Mouse (Mus musculus) A20 (cell line): Measurements from ENCODE around the gene Gm21970.
A peak's percentile ranks its signal among the peaks of the same experiment; 100 is the strongest.

Experiments
- DNase-seq: peaks from one replicate; pipeline ENCODE4 v3.0.0-alpha.2; 2011; ENCODE audit warnings: low read depth, low spot score

Gm21970 gene

DNA sequence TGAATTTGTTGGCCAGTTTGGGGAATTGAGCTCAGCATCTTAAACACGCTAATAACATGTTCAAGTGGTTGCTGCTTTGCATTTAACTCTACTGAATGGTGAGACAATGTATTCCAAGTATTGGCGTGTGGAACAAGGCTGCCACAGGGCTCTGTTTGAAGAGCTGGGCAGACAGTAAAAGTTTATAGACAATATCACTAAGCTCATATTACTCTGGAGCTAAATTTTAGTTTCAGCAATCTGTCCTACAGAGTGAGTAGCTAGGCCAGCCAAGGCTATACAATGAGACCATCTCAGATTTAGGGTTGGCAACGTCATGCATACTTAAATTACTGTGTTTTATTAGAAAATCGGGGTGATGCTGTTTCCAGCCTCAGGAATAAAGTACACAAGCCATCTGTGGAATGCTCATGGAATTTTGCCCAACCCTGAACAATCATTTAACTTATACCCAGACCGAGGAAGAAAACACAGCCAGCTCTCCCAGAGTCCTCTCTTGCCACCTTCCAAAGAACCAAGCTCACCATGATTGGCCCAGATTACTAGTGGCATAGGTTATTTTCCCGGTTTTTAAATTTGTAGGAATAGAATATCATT is 10.1 kb downstream of the Gm21970 start:
- DNase-seq = no peak

DNA sequence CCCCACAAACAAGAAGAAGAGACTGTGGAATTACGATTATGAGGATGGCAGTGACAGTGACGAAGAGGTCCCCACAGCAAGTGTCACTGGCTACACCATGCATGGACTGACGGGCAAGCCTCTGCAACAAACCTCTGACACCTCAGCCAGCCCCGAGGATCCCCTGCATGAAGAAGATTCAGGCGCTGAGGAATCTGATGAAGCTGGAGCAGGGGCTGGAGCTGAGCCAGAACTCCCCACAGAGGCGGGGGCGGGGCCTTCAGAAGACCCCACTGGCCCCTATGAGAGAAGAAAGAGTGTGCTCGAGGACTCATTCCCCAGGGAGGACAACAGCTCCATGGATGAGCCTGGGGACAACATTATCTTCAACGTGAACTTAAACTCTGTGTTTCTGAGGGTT is 12.3 kb downstream of the Gm21970 start:
- no peak for DNase-seq

DNA sequence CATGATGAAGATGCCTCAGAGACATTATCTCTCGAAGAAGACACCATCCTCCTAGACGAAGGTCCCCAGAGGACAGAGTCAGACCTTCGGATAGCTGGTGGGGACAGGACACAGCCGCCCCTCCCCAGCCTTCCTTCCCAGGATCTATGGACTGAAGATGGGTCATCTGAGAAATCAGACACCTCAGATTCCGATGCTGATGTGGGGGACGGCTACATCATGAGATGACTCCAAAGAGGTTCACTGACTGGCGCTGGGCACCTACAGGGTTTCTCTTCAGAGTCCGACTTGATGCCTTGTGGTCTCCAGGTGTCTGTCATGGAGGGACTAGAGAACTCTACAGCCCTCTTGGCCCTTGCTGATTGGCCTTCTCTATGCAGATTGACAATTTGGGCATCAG is 12.7 kb downstream of the Gm21970 start:
- no peak for DNase-seq

DNA sequence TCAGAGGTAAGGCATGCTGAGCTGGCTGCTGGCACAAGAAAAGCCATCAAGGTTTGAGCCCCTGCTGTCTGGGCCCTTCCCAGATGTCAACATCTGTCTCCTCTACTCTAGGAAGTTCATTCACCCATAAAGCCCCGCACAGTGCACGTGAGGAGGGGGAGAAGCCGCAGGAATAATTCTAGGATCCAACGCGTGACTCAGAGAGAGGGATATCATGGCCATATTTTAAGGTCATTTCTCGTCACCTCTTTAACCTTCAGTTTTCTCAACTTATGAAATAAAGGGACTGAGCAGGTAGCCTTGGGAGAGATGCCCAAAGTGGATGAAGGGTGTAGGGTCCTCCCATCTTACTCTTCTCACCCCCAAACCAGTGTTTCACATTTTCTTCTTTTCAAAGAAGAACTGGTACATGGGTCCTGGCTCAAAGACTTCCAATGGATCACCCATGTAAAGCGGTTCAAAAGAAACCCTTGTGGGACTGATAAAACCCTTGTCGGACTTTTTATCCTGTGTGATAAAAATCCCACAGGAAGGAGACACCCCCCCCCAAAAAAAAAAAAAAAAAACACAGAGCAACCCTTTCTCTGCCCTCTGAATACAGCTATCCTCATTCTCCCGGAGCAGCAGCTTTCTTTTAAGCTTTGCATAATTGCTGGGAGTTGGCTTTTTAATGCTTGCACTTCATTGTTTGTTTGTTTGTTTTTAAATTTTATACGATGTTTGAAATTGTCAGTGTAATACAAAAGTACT is 13.5 kb downstream of the Gm21970 start:
- DNase-seq = no peak

DNA sequence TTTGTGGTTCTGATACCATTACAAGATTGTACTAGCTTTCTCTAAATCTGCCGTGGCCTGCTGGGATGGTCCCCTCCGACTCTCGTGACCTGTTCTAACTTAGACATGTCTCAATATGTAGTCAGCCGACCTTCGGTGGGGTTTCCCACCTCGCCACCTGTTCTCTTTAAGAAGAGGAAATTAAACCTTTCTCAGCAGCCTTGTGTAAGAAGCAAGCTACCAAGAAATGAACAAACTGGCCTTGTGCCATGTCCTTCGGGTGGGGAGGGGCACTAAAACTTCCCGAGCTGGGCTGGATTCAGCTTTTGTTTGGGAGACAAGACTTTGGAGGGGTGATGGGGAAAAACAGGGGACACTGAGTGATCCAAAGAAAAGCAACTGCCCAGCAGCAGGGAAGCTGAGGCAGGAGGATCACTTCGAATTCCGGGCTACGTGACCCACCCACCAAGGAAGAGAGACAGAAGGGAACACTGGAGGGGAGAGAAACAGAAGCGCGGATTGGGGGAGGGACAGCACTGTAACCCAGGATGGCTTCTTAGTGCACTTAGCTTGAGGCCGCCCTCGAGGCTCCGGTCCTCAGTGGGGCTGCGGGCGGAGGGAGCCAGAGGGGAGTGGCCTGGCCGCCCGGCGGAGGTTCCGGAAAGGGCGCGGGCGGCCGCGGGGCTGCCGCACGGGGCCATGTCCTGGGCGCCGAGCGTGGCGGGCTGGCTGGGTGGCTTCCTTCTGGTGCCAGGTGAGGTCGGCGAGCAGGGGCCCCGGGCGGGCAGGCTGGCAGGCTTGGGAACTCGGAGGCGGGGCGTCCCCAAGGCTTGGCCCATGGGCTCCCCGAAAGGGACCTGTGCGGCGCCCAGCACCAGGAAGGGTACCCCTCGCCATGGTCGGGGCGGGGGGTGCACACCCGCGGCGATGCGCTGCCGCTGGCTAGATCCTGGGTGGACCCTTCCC is 14.4 kb downstream of the Gm21970 start, which contains the start of gene Il10rb:
Gene Il10rb, plus strand, starts transcription at position 525 of the 945 bp plus-strand sequence.
- DNase-seq = peak; percentile 90

DNA sequence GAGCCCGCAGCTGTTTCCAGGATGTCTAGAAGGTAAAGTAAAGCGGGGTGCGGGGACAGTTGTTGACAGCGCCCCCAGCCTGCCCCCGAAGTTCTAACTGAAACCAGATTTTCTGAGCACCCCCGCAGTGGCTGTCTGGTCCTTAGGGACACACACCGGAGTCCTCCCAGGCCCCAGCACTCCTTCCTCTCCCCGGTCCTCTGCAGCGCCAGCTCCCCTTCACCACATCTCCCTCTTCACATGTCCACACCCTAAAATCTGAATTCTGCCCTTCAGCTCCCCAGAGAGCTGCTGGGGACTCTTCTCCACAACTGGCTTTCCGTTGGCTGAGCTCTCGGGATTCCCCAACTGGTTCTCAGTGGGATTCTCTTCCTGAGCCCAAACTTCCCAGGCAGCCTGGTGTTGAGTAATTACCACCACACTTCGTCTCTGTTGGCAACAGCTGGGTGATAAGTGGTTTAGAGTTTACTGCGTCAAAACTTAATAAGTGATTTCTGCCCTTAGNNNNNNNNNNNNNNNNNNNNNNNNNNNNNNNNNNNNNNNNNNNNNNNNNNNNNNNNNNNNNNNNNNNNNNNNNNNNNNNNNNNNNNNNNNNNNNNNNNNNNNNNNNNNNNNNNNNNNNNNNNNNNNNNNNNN is 15.2 kb downstream of the Gm21970 start:
- DNase-seq = peak; percentile 82

DNA sequence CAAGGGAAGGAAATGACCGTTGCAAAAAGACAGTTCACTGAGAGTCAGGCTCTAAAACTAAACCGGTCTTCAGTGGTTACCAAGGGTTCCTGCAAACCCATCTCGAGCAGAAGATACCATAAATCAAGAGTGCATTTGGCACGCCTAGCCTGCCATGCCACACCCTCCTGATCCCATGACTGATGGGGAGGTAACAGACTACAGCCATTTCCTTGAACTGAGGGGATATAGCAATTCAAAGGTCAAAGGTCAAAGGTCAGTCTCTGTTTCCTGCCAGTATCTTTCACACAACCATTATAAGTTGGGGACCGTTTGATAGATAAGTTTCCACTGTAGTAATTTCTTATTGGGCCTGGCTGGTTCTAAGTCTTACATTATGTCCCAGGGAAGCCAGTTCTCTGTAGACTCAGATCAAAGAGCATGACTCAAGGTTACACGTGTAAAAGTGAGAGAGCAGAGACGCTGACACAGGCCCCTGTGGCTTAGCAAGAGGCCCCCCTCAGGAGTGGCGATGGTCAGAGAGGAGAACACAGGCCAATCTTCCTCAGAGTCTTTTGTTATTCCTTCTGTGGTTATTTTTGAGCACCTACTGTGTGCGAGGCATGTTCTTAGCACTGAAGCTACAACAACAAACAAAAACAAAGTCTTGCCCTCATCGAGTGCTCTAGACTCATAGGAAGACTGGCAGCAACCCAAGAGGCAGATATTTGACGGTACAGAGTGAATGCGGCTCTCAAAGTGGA is 21.8 kb downstream of the Gm21970 start:
- no peak for DNase-seq

DNA sequence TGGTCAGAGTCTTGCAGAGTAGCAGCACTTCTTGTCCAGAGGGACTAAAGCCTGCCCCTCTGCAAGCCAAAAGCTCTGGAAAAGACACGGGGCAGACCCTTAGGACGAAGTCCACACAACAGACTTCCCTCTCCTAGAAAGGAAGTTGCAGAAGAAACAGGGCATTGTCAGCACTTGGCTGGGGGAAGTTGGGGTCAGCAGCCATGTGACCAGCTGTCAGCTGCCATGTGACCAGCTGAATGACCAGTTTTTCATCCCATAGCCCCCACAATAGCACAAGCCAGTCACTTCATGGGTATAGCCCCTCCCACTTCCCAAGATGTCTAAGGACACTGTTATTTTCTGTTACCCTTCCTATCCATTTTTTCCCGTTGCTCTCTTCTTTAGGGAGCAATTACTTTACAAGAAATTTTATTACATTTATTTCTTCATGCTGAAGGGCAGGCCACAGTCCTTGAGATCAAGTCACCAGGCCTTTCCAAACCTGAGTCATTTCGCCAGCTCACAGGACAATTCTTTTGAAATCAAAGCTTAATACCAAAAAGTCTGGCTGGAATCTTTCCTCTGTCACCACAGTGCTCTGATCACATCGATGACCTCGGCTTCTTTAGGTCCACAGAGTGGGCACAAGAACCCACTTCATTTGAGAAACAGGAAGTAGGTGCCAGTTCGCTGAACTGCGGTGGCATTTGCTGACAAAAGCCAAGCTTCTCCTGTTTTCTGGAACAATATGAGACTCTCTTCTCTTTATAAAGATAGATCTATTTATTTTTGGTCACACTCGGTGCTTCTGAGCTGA is 24.1 kb downstream of the Gm21970 start:
- DNase-seq = peak; percentile 43

DNA sequence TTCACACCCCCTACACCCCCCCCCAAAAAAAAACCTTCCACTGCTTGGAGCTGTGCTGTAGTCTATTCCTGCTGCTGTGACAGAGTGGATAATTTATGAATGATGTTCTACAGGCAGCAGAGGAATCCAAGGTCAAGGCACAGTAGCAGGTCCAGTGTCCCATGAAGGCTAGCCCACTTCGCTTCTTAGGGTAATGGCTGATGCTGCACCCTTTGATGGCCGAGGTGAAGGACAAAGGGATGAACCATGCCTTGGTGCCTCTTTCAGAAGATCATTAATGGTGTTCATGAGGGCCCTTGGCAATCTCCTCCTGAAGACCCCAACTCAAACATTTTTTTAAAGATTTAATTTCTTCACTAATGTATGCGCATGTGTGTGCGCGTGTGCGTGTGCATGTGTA is 24.8 kb downstream of the Gm21970 start:
- no peak for DNase-seq

DNA sequence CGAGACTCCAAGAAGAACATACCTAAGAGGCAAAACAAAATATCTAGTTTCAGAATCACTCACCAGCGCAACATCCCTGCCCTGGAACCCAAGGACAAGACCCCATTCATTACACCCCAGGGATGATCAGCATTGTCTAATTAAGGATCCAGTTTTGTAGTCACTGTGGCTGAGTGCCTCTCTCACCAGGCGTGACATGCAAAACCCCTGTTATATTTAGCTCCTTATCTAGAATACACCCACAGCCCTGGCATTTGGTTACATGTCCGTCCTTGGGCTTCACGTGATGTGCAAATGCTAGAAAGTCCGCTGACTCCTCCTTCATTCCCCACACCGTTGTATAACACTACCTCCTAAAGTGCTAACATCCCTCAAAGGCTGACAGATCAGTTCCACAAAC is 25.4 kb downstream of the Gm21970 start:
- peak; percentile 83 for DNase-seq

DNA sequence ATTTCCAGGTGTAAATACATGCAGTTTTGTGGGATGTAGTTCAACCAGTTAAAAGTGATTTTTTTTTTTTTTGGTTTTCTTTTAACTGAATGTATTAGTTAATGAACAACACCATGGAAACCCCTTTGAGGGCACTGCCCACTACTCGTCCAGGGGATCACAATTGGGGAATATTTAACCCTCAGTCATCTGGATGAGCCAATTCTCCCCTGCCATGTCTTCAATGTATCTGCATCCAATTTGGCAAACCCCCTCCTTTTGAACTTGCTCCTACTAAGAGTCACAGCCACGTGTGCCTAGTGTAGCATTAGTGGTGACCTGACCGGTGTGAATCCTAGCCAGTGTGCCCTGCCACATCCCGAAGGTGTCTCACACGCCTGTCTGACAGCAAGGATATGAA is 27.0 kb downstream of the Gm21970 start:
- DNase-seq = no peak

DNA sequence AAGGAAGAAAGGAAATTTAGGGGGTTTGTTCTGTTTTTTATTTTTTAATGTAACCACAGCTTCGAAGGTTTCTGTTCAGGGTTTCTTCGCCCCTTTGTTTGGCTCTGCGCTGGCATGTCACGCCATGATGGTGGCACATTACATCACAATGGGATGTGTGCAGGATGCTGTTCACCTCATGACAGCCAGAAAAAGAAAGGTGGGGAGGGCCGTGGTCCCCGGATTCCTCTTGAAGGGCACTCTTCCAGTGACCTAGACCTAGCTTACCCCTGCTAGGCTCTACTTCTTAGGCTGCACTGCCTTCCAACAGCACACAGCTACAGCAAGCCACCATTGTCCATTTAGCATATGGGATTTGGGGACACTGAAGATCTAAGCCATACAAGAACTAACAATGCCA is 34.3 kb downstream of the Gm21970 start:
- DNase-seq = no peak

DNA sequence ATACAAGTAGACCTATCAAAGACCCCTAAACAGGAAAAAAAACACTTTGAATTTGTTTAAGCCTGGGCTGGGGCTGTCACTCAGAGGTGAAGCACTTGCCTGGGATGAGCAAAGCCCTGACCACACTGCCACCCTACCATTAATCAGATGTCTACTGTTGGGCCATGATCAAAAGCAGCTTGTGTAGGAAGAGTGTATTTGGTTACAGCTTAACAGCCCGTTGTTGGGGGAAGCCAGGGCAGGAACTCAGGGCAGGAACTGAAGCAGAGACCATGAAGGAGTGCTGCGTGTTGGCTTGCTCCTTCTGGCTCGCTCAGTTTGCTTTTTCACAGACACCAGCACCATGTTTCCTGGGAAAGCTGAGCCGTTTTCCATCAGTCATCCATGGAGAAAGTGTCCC is 35.1 kb downstream of the Gm21970 start:
- no peak for DNase-seq

DNA sequence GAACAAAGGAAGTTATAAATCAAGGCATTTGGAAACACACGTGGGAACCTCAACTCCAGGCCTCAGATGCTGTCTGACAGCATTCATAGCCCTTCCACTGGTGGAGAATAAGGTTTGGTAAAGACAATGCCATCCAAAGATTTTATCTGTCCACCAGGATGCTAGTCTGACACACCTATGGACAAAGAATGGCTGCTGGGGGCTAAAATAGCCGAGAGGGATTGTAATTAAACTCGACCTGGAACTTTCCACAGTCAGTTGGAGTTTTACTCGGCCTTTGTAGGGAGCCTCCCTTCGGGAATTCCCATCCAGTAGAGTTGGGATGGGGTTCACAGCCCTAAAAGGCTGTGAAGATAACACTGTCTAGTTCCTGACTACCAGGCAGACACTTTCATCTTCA is 35.9 kb downstream of the Gm21970 start:
- no peak for DNase-seq

DNA sequence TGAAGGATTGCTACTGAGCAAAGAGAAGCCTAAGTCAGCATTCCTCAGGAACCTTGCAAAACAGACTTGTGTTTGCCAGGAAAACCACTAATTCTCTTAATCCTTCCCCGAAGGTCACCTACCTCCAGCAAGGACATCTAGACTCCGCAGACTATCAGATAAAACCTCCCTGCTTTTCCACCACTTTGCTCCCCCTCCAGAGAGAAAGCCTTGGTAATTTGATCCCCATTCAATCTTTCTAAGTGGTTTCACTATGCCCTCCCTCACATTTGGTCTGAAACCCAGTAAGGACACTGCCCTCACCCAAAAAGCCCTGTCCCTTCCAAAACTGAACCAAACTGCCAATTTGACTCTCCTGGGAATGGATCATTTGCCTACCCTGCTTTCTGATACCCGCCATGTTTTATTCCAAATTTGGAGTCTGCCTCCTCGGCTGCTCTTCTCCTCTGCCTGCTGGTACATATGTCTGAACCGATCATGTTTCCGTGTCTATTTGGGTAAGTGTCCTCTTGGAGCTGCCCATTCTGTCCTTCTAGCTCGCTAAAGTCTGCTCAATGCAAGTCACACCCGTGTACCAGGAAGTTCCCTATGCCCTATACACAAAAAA is 36.8 kb downstream of the Gm21970 start:
- DNase-seq = no peak

DNA sequence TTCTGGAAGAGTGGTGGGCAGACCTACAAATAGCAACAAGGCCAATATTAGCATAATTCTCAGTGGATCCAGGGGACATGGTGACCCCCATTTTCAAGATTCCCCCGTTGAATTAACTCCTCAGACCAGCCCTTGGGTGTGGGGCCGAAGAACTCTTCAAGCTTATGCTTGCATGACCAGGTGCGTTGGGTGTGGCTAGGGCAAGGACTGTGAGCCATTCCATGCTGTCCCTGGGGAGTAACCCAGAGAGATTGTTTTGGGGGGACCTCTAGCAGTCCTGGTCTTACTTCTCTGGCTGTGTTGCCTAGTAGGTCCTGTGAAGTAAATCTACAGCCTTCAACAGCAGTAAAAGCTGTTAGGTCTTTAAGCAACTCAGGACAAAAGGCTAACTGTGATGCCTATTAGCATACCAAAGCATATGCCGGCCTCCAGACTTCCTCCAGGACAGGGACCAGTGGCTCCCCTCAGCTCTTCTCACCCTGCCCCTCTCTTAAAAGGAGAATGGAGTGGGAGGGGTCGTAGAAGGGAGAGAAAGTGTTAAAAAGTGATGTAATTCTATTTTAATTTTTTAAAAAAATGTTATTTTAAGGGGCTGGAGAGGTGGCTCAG is 41.3 kb downstream of the Gm21970 start:
- peak; percentile 40 for DNase-seq

DNA sequence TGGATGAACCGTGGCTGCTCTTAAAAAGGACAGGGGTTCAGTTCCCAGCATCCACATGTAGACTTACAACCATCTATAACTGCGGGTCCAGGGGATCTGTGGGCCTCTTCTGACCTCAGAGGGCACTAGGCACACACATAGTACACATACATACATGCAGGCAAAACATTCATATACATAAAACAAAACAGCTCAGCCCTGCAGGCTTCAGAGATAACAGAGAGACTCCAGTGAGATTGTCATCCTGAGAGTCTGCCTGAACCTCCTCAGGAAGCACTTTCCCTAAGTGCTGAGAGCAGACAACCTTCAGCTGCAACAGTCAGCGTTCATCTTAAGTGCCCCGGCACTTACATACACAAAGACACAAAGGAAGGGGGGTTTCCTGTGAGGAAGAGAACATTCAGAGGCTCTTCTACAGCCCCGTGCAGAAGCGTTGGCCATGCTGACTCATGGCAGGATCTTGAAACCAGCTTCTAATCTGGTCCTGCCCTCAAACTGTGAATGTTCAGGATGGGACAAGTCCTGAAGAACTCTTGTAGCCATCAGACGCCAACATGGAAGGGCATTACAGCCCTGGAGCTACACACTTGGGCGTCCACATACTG is 41.9 kb downstream of the Gm21970 start:
- DNase-seq = peak; percentile 44

DNA sequence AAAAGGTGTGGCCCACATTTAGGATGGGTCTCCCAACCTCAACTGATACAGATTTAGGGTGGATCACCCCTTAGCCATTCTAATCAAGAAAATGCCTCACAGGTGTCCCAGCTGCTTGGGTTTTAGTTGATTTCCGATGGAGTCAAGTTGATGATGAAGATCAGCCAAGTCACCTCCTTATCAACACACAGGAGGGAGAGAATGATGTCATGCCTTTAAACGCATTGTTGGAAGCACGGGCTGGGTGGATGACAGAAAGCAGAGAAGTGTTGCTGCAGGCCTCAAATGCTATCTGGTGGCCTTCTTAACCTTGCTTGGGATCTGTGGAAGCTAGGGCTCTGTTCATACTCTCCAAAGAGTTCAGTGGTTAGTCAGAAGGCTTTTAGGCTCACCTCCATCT is 42.6 kb downstream of the Gm21970 start:
- no peak for DNase-seq

DNA sequence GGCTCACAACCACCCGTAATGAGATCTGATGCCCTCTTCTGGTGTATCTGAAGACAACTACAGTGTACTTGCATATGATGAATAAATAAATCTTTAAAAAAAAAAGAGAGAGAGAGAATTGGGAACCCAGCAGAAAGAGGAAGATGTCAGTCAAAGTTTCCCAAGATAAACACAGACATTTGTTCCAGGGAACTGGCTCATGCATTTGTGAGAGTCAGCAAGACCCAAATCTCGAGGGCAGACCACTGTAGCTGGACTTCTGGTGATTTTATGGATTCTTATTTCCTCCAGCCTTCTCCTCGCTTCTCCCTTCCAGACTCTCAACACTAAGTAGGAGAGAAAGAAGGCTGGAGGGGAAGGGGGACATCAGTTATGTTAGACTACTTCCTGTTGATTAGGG is 46.6 kb downstream of the Gm21970 start:
- DNase-seq = no peak
